Mouse (Mus musculus) liver, embryonic 14.5 days (tissue): ENCODE results near the gene Klhl26.

ENCODE experiments used
- CTCF ChIP-seq: IDR thresholded peaks from 2 replicates; pipeline ENCODE4 v1.5.1; 2016; ENCODE audit warnings: antibody characterized with exemption, low read depth, control low read depth
- EP300 ChIP-seq: IDR thresholded peaks from 2 replicates; pipeline ENCODE4 v1.6.1; 2016; ENCODE audit warnings: antibody characterized with exemption, low read depth

DNA sequence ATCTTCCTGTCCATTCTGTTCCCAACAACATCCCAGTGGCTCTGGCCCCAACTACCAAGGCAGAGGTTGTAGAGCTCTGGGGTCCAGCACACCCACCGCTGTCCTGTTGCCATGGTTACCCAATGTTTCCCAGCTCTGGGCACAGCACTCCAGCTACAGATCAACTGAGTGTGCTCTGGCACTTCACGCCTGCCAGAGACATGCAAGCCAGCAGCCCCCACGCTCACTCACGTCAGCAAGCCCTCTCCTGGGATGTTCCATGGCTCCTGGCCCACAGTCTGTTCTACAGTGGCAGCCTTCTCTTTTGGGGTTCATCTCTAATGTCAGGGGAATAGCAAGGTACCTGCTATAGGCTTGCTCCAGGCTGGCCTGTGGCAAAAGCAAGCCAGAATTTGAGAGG is 13.5 kb downstream of the Klhl26 start:
- TF ChIP-seq CTCF (no peak), EP300 (no peak)
